Mouse (Mus musculus) ovary, adult 10 weeks (tissue): Measurements from ENCODE around the gene Vmn1r192. TPM values are rescaled to one million over a fixed set of nuclear protein-coding genes. Genes with fewer than 3 reads are reported as not detected.

Experiments used
- polyA plus RNA-seq: library from polyadenylated mRNA; stranded (reverse); fragments of 350-450 nt; fragmentation: Illumina TruSeq; extraction: RNeasy Lipid Tissue Mini Kit (QIAGEN cat#74804); gene quantifications from one replicate; pipeline ENCODE4 v1.2.3, GENCODE M21; 2014

The Vmn1r192 gene
- polyA plus RNA-seq = not detected

DNA sequence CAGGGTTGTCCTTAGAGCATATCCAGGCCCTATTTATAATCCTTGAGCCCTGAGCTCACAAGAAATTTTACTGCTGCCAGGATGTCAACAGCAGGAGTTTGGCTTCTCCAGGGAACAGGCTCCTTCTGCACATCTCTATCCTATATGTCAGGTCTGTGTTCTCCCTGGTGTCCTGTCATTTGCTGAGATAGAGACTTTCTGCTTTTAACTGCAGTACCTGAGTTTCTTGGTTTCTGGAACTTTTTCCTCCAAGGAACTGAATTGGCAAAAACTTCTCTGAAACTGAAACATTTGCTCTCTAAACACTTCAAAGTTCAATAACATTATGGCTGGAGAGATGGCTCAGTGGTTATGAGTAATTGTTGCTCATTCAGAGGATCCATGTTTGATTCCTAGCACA is at the start of gene Vmn1r192:
Gene Vmn1r192 (minus strand): TSS at position 101 of the 400 bp plus-strand sequence.

DNA sequence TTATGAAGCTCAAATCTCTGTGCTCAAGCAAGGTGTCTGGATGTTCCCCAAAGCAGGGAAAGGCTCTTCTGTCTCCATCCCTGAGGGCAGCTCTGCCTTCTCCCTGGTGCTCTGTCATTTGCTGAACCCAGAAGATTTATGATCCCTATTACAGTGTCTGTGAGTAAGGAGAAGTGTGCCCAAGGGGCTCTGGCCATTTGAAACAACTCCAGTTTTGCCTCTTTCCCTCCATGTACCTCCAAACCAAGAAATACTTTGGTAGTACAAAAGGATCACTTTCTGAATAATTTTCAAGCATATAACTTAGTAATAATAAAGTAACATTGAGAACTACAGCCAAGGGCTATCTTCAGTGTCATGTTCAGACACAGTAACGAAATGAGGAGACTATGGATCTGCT is 32.1 kb upstream of the Vmn1r192 start, which contains the start of gene Vmn1r193:
Gene Vmn1r193 (minus strand): TSS at position 101 of the 400 bp plus-strand sequence.

GRCm38 (mm10) chr13:22183869-22184268 is 7.1 kb downstream of the Vmn1r192 start, which contains the start of gene Vmn1r191:
Gene Vmn1r191 (minus strand): TSS chr13:22183969.

Other genes with a start within 250 kb of the Vmn1r192 start
- 18.4 TPM for gene Zfp184, start 246.0 kb downstream of the Vmn1r192 start, polyA plus RNA-seq
- gene Pom121l2, start 209.9 kb downstream of the Vmn1r192 start, polyA plus RNA-seq = not detected
- not detected for gene Prss16, start 181.4 kb downstream of the Vmn1r192 start, polyA plus RNA-seq
- not detected for gene Hist1h2ah, start 155.6 kb downstream of the Vmn1r192 start, polyA plus RNA-seq
- gene Hist1h2bk, start 155.3 kb downstream of the Vmn1r192 start, polyA plus RNA-seq = not detected
- 1.00 TPM for gene Hist1h4i, start 149.8 kb downstream of the Vmn1r192 start, polyA plus RNA-seq
- not detected for gene Hist1h2ag, start 148.2 kb downstream of the Vmn1r192 start, polyA plus RNA-seq
- not detected for gene Hist1h2bj, start 147.9 kb downstream of the Vmn1r192 start, polyA plus RNA-seq
- gene Vmn1r188, start 106.7 kb downstream of the Vmn1r192 start, polyA plus RNA-seq = not detected
- gene Vmn1r189, start 85.3 kb downstream of the Vmn1r192 start, polyA plus RNA-seq = not detected
- not detected for gene Vmn1r191, start 7.2 kb downstream of the Vmn1r192 start, polyA plus RNA-seq
- gene Vmn1r193, start 32.0 kb upstream of the Vmn1r192 start, polyA plus RNA-seq = not detected
- not detected for gene Vmn1r194, start 53.1 kb upstream of the Vmn1r192 start, polyA plus RNA-seq
- not detected for gene Vmn1r195, start 79.4 kb upstream of the Vmn1r192 start, polyA plus RNA-seq
- not detected for gene Vmn1r196, start 98.8 kb upstream of the Vmn1r192 start, polyA plus RNA-seq
- gene Vmn1r197, start 133.4 kb upstream of the Vmn1r192 start, polyA plus RNA-seq = not detected
- not detected for gene Vmn1r198, start 159.2 kb upstream of the Vmn1r192 start, polyA plus RNA-seq
- not detected for gene Vmn1r199, start 188.7 kb upstream of the Vmn1r192 start, polyA plus RNA-seq
- not detected for gene Vmn1r200, start 199.2 kb upstream of the Vmn1r192 start, polyA plus RNA-seq